Mouse (Mus musculus) heart, embryonic 12.5 days (tissue): ENCODE measurements around the gene BC107364. TPM values are rescaled to one million over a fixed set of nuclear protein-coding genes. Genes with fewer than 3 reads are reported as not detected.
"Not testable (repeated sequence)": the region's sequence is repeated elsewhere in the genome, so short reads cannot be mapped to it uniquely, and the experiment has no call there.

Experiments used
- ATAC-seq: fragments of 200-750 bp; cut with Nextera tagmentation; 2 replicates; pipeline ENCODE4 v1.8.0; 2017; ENCODE audit warnings: moderate TSS enrichment, moderate library complexity; ENCODE audit not compliant: insufficient number of reproducible peaks, low FRiP score
- H3K27ac ChIP-seq: fragments of 300-500 bp; sonication (generic); 2 replicates; pipeline ENCODE4 v1.5.1; 2016; ENCODE audit warnings: mild to moderate bottlenecking, moderate library complexity; ENCODE audit not compliant: poor library complexity, severe bottlenecking
- H3K27me3 ChIP-seq: fragments of 300-500 bp; sonication (generic); replicated peaks from 2 replicates; pipeline ENCODE4 v1.6.1; 2016; ENCODE audit warnings: mild to moderate bottlenecking, moderate library complexity
- H3K36me3 ChIP-seq: fragments of 300-500 bp; sonication (generic); 2 replicates; pipeline ENCODE4 v1.6.1; 2016; ENCODE audit warnings: mild to moderate bottlenecking, moderate library complexity
- H3K4me1 ChIP-seq: fragments of 300-500 bp; sonication (generic); replicated peaks from 2 replicates; pipeline ENCODE4 v1.6.1; 2016; ENCODE audit warnings: mild to moderate bottlenecking
- H3K4me2 ChIP-seq: fragments of 300-500 bp; sonication (generic); 2 replicates; pipeline ENCODE4 v1.6.1; 2016; ENCODE audit warnings: mild to moderate bottlenecking, moderate library complexity
- H3K4me3 ChIP-seq: fragments of 300-500 bp; sonication (generic); 2 replicates; pipeline ENCODE4 v1.5.1; 2016; ENCODE audit warnings: mild to moderate bottlenecking
- H3K9ac ChIP-seq: fragments of 300-500 bp; sonication (generic); 2 replicates; pipeline ENCODE4 v1.6.1; 2016; ENCODE audit warnings: mild to moderate bottlenecking, moderate library complexity
- H3K9me3 ChIP-seq: fragments of 300-500 bp; sonication (generic); replicated peaks from 2 replicates; pipeline ENCODE4 v1.6.1; 2016; ENCODE audit warnings: mild to moderate bottlenecking, moderate library complexity
- WGBS: fragments of 180-500 bp; shearing (Covaris S2); methylation state at CpG from one replicate; pipeline ENCODE4 v1.1.7; 2016; 5-methylcytosine and 5-hydroxymethylcytosine counted together
- polyA plus RNA-seq: library from polyadenylated mRNA; unstranded; fragments of >200 nt; fragmentation: Nextera tagmentation; extraction: Ambion mirVana; gene quantifications from 2 replicates; pipeline ENCODE4 v1.2.1, GENCODE M21; 2016

The BC107364 gene
- polyA plus RNA-seq, 1 experiment from 2014 or later, result 0.72 TPM

- WGBS, result no CpG with 5 or more reads among the region's 68 CpGs
- not testable (repeated sequence) for H3K4me1 ChIP-seq, H3K4me3 ChIP-seq, H3K36me3 ChIP-seq, H3K9me3 ChIP-seq, H3K27ac ChIP-seq, H3K9ac ChIP-seq, H3K4me2 ChIP-seq
- H3K27me3 ChIP-seq, result peaks cover 15% of the 10 kb centered on the region; the same call in 1 of the 2 replicates
- ATAC-seq, result peak; percentile 89
Measured at GRCm38 (mm10) chr3:96449762-96450585, 2.1 kb downstream of the BC107364 start.

- no peaks in the 10 kb centered on the region for H3K36me3 ChIP-seq
- no peak overlapping the region for H3K9ac ChIP-seq
- H3K27me3 ChIP-seq, result peaks cover 50% of the 10 kb centered on the region
- H3K9me3 ChIP-seq, result no peaks in the 10 kb centered on the region
- 77% methylated on average over 4 of the region's 4 CpGs for WGBS
- no peak for ATAC-seq
- no peak overlapping the region for H3K27ac ChIP-seq
- H3K4me1 ChIP-seq, result peaks cover 5% of the 10 kb centered on the region; the same call in 1 of the 2 replicates
- H3K4me2 ChIP-seq, result no peak overlapping the region
- H3K4me3 ChIP-seq, result no peak overlapping the region
Measured at GRCm38 (mm10) chr3:96445436-96445835, 6.7 kb downstream of the BC107364 start.

- under 1% methylated on average over 13 of the region's 13 CpGs for WGBS
- no peaks in the 10 kb centered on the region for H3K36me3 ChIP-seq
Measured at GRCm38 (mm10) chr3:96440578-96440977, 11.5 kb downstream of the BC107364 start.

GRCm38 (mm10) chr3:96435557-96436091 lies 16.5 kb downstream of the BC107364 start:
- H3K36me3 ChIP-seq, result no peaks in the 10 kb centered on the region
- peak overlapping the region; percentile 37 for H3K9ac ChIP-seq
- H3K4me1 ChIP-seq, result peaks cover 7% of the 10 kb centered on the region; the same call in 1 of the 2 replicates
- no peak overlapping the region for H3K27ac ChIP-seq
- H3K9me3 ChIP-seq, result no peaks in the 10 kb centered on the region
- H3K27me3 ChIP-seq, result peaks cover 56% of the 10 kb centered on the region
- under 1% methylated on average over 26 of the region's 26 CpGs for WGBS
- no peak; the same call in 1 of the 2 replicates for ATAC-seq
- H3K4me3 ChIP-seq, result peak overlapping the region; percentile 35
- H3K4me2 ChIP-seq, result peak overlapping the region; percentile 63

More at GRCm38 (mm10) chr3:96440578-96440977, 11.5 kb downstream of the BC107364 start:
- Histone ChIP-seq H3K4me1 (peaks cover 9% of the 10 kb centered on the region; the same call in 1 of the 2 replicates), H3K4me3 (peak overlapping the region; percentile 48), H3K27ac (no peak overlapping the region), H3K9ac (peak overlapping the region; percentile 65; the same call in 1 of the 2 replicates), H3K9me3 (no peaks in the 10 kb centered on the region), H3K27me3 (peaks cover 76% of the 10 kb centered on the region), H3K4me2 (peak overlapping the region; percentile 73)
- no peak for ATAC-seq

GRCm38 (mm10) chr3:96432207-96432606 lies 19.9 kb downstream of the BC107364 start:
- 46% methylated on average over 3 of the region's 3 CpGs for WGBS

GRCm38 (mm10) chr3:96429819-96430132 lies 22.3 kb downstream of the BC107364 start:
- Histone ChIP-seq H3K4me3 (no peak overlapping the region), H3K9ac (no peak overlapping the region), H3K4me1 (peaks cover 4% of the 10 kb centered on the region; the same call in 1 of the 2 replicates), H3K9me3 (no peaks in the 10 kb centered on the region), H3K27me3 (peaks cover 49% of the 10 kb centered on the region), H3K4me2 (no peak overlapping the region), H3K36me3 (no peaks in the 10 kb centered on the region), H3K27ac (no peak overlapping the region)
- ATAC-seq, result no peak
- WGBS, result 59% methylated on average over 4 of the region's 4 CpGs

More at GRCm38 (mm10) chr3:96432207-96432606, 19.9 kb downstream of the BC107364 start:
- Histone ChIP-seq H3K27ac (no peak overlapping the region), H3K27me3 (peaks cover 48% of the 10 kb centered on the region), H3K9ac (no peak overlapping the region), H3K4me1 (peaks cover 10% of the 10 kb centered on the region; the same call in 1 of the 2 replicates), H3K4me3 (no peak overlapping the region), H3K4me2 (no peak overlapping the region), H3K36me3 (no peaks in the 10 kb centered on the region), H3K9me3 (no peaks in the 10 kb centered on the region)
- no peak for ATAC-seq

- H3K4me2 ChIP-seq, result no peak overlapping the region
- no peak overlapping the region for H3K4me3 ChIP-seq
- H3K9ac ChIP-seq, result no peak overlapping the region
- ATAC-seq, result no peak; the same call in 1 of the 2 replicates
- H3K4me1 ChIP-seq, result peaks cover 4% of the 10 kb centered on the region; the same call in 1 of the 2 replicates
- no peaks in the 10 kb centered on the region for H3K36me3 ChIP-seq
- H3K9me3 ChIP-seq, result no peaks in the 10 kb centered on the region
- WGBS, result 78% methylated on average over 13 of the region's 13 CpGs
- peaks cover 49% of the 10 kb centered on the region for H3K27me3 ChIP-seq
- H3K27ac ChIP-seq, result no peak overlapping the region
Measured at GRCm38 (mm10) chr3:96428941-96429818, 22.9 kb downstream of the BC107364 start.

GRCm38 (mm10) chr3:96427761-96428462 lies 24.2 kb downstream of the BC107364 start:
- 8% methylated on average over 16 of the region's 16 CpGs for WGBS
- H3K9me3 ChIP-seq, result no peaks in the 10 kb centered on the region
- H3K9ac ChIP-seq, result no peak overlapping the region
- H3K4me2 ChIP-seq, result peak overlapping the region; percentile 58
- no peak overlapping the region for H3K27ac ChIP-seq
- peaks cover 4% of the 10 kb centered on the region; the same call in 1 of the 2 replicates for H3K4me1 ChIP-seq
- H3K4me3 ChIP-seq, result peak overlapping the region; percentile 31
- peak; percentile 71 for ATAC-seq
- H3K27me3 ChIP-seq, result peaks cover 46% of the 10 kb centered on the region
- no peaks in the 10 kb centered on the region for H3K36me3 ChIP-seq

GRCm38 (mm10) chr3:96427311-96427710 lies 24.8 kb downstream of the BC107364 start:
- H3K4me2 ChIP-seq, result peak overlapping the region; percentile 58
- H3K27ac ChIP-seq, result no peak overlapping the region
- peaks cover 46% of the 10 kb centered on the region for H3K27me3 ChIP-seq
- peak overlapping the region; percentile 31 for H3K4me3 ChIP-seq
- no peak overlapping the region for H3K9ac ChIP-seq
- ATAC-seq, result no peak
- H3K9me3 ChIP-seq, result no peaks in the 10 kb centered on the region
- WGBS, result 7% methylated on average over 4 of the region's 4 CpGs
- no peaks in the 10 kb centered on the region for H3K36me3 ChIP-seq
- peaks cover 4% of the 10 kb centered on the region; the same call in 1 of the 2 replicates for H3K4me1 ChIP-seq

GRCm38 (mm10) chr3:96426268-96426667 lies 25.8 kb downstream of the BC107364 start:
- Histone ChIP-seq H3K27ac (no peak overlapping the region), H3K4me1 (peaks cover 4% of the 10 kb centered on the region; the same call in 1 of the 2 replicates), H3K27me3 (peaks cover 42% of the 10 kb centered on the region), H3K9ac (no peak overlapping the region), H3K4me2 (no peak overlapping the region), H3K9me3 (no peaks in the 10 kb centered on the region), H3K36me3 (no peaks in the 10 kb centered on the region), H3K4me3 (no peak overlapping the region)
- WGBS, result 80% methylated on average over 4 of the region's 4 CpGs
- ATAC-seq, result no peak
